Mouse (Mus musculus): ENCODE measurements around the gene Ndnf.

- TF ChIP-seq GATA2 (IDR thresholded peaks at IDR 0.05; ENCODE audit: borderline replicate concordance, low read depth, low read length) (no peak), CTCF (IDR thresholded peaks at IDR 0.05; ENCODE audit: low read depth, low read length) (no peak)
These were observed 29.0 kb upstream of the Ndnf start for GRCm38 (mm10) chr6:65642431-65642830.
